Mouse (Mus musculus) G1E (cell line): ENCODE measurements around the gene Trpc4. TPM values are rescaled to one million over a fixed set of nuclear protein-coding genes. Genes with fewer than 3 reads are reported as not detected.

Experiments
- ATAC-seq: 2 replicates; pipeline ENCODE4 v1.8.0; 2016; ENCODE audit warnings: mild to moderate bottlenecking; ENCODE audit not compliant: insufficient number of reproducible peaks, poor library complexity, low FRiP score, severe bottlenecking; ENCODE audit errors: extremely low read depth
- DNase-seq: peaks from one replicate; pipeline ENCODE4 v3.0.0; 2012; ENCODE audit warnings: low spot score
- H3K27me3 ChIP-seq: 2 replicates; pipeline ENCODE4 v1.6.1; 2012; ENCODE audit warnings: mild to moderate bottlenecking, low read length, inconsistent platforms; ENCODE audit not compliant: insufficient read depth
- H3K36me3 ChIP-seq: replicated peaks from 2 replicates; pipeline ENCODE3; 2012; ENCODE audit warnings: mild to moderate bottlenecking, inconsistent platforms
- H3K4me1 ChIP-seq: 2 replicates; pipeline ENCODE4 v1.6.1; 2012; ENCODE audit warnings: low read depth, low read length, inconsistent platforms, mixed read lengths; ENCODE audit not compliant: insufficient read depth
- H3K4me3 ChIP-seq: 2 replicates; pipeline ENCODE4 v1.5.1; 2012; ENCODE audit warnings: low read depth, mild to moderate bottlenecking, inconsistent platforms, low read length, moderate library complexity, mixed read lengths
- H3K9me3 ChIP-seq: replicated peaks from 2 replicates; pipeline ENCODE4 v1.6.1; 2012; ENCODE audit warnings: inconsistent platforms
- CTCF ChIP-seq: IDR thresholded peaks from 2 replicates; pipeline ENCODE4 v1.5.1; 2012; ENCODE audit warnings: low read depth, low read length, inconsistent platforms, mixed read lengths
- GATA1 ChIP-seq: IDR thresholded peaks from 2 replicates; pipeline ENCODE4 v1.6.1; 2012; ENCODE audit warnings: borderline replicate concordance, low read length, inconsistent platforms, mixed read lengths
- GATA2 ChIP-seq: IDR thresholded peaks from 2 replicates; pipeline ENCODE4 v1.6.1; 2012; ENCODE audit warnings: low read depth, low read length, inconsistent platforms, borderline replicate concordance
- POLR2AphosphoS5 ChIP-seq: IDR thresholded peaks from 2 replicates; pipeline ENCODE4 v1.6.1; 2012; ENCODE audit warnings: low read depth, low read length, inconsistent platforms; ENCODE audit not compliant: insufficient replicate concordance
- TAL1 ChIP-seq: conservative IDR thresholded peaks from 2 replicates; pipeline ENCODE4 v1.6.1; 2012; ENCODE audit warnings: low read depth, low read length, inconsistent platforms, mixed read lengths
- polyA plus RNA-seq: library from polyadenylated mRNA; stranded (reverse); fragments of >175 nt; gene quantifications from 2 replicates; pipeline ENCODE4 v1.2.3, GENCODE M21; 2012
- total RNA-seq, 2 experiments: library from RNA; stranded (forward) in 1 of 2; stranded (reverse) in 1 of 2; fragments of 200-1000 nt in 1 of 2; fragments of >200 nt in 1 of 2; fragmentation: Nextera tagmentation in 1 of 2; gene quantifications; 2 replicates each; pipeline ENCODE4 v1.2.3; 2014 to 2017

Trpc4 gene
- total and polyA plus RNA-seq, 3 experiments, result 0.27 TPM; not detected in 2

DNA sequence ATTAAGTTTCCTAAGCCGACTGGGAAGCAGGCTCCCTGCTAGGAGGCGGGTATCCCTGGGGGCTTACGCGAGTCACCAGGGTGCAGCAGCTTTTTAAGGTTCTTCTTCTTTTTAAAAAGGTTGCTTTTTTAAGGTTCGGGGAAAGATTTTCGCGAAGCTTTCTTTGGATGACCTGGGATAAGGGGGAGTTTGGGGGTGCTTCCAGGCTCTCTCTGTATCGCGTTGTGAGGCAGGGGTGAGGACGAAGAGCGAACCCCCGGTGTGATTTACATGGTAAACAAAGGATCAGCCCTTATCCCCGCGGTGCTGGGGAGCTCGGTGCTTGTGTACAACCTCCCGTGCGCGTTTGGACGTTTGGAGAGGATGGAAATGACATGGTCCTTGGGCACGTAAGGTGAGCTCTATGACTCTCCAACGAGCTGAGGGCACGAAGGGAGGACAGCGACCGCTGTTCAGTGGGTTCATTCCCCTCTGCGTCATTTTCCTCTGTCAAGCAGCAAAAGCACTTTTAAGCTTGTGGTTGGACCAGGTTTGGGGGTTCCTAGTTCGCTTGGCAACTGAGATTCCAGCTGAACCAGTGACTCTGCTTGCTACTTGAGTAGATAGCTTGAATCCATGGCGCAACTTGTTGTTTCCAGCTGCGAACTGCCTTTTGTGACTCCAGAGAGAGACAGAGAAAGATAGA lies 623 bp downstream of the Trpc4 start:
- DNase-seq, result no peak
- H3K4me1 ChIP-seq, result no peaks in the 10 kb centered on the region
- no peak overlapping the region; the same call in 1 of the 2 replicates for H3K4me3 ChIP-seq
- H3K9me3 ChIP-seq, result peaks cover 26% of the 10 kb centered on the region
- ATAC-seq, result no peak
- no peaks in the 10 kb centered on the region for H3K36me3 ChIP-seq
- H3K27me3 ChIP-seq, result no peaks in the 10 kb centered on the region
- TF ChIP-seq TAL1 (no peak), GATA1 (no peak), POLR2AphosphoS5 (no peak), GATA2 (no peak), CTCF (no peak)

DNA sequence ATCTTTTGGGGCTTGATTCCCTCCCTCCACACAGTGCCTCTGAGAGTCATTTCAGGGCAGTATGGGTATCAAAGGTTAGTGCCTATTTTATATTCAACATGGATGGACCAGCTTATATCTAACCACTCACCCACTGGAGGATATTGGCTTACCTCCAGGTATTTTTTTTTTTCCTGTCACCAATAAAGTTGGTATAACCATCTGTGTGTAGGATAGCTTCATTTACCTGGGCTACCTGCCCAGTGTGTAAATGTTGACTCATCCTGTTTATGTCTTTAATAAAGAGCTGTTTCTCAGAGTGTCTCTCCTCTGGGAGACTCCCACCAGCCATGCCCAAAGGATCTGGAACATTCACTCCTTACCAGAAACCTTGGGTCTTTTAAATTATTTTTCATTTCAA lies 14.9 kb downstream of the Trpc4 start:
- H3K9me3 ChIP-seq, result peaks cover 11% of the 10 kb centered on the region
- TF ChIP-seq GATA1 (no peak), CTCF (no peak), GATA2 (no peak), POLR2AphosphoS5 (no peak), TAL1 (no peak)
- no peaks in the 10 kb centered on the region for H3K27me3 ChIP-seq
- no peak for ATAC-seq
- H3K4me1 ChIP-seq, result no peaks in the 10 kb centered on the region
- no peak overlapping the region for H3K4me3 ChIP-seq
- no peak for DNase-seq
- H3K36me3 ChIP-seq, result no peaks in the 10 kb centered on the region

DNA sequence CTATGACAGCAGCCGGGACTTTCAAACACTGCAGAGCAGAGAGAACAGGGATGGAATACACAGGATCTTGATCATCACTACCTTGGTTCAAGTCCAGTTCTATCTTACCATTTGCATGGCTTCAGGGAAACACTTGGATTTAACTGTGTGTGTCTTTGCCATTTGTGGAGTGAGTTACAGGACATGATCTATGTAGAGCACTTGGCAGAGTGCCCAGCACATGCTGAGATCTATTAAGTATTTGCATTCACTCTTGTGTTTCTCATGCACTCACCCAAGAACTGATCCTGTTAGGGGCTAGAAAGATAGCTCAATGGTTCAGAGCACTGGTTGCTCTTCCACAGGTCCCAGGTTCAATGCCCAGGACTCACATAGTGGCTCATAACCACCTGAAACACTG lies 21.5 kb downstream of the Trpc4 start:
- no peaks in the 10 kb centered on the region for H3K4me1 ChIP-seq
- no peaks in the 10 kb centered on the region for H3K27me3 ChIP-seq
- H3K4me3 ChIP-seq, result no peak overlapping the region
- H3K9me3 ChIP-seq, result peaks cover 15% of the 10 kb centered on the region
- DNase-seq (no peak), ATAC-seq (no peak)
- no peaks in the 10 kb centered on the region for H3K36me3 ChIP-seq
- TF ChIP-seq POLR2AphosphoS5 (no peak), GATA2 (no peak), TAL1 (no peak), GATA1 (no peak), CTCF (no peak)

DNA sequence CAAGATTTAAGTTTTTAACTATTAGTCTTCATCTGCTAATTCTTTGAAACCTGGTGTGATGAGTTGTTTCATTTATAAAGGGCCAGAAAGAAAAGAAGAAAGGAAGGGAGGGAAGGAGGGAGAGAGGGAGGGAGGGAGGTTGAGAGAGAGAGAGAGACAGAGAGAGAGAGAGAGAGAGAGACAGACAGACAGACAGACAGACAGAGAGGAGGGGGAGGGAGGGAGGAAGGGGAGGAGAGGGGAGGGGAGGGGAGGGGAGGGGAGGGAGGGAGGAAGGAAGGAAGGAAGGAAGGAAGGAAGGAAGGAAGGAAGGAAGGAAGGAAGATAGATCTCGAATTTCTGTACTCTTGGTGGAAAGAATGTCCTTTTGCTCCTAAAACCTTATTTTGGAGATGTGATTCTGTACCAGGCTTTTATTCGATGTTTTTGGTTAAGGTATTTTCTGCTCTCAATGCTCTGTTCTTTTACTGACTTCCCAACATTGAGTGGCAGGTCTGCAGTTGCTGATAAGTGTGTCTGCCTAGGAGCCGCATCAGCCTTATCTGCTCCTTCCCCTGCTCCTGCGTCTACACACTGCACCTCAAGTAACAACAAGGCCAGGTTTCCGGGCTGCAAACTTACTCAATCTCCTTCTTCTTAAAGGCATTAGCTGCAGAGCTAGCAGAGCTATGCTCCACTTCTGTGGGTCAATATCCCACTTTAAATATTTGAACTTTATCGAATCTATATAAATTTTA lies 35.3 kb downstream of the Trpc4 start:
- TF ChIP-seq POLR2AphosphoS5 (no peak), GATA2 (no peak), GATA1 (no peak), CTCF (no peak), TAL1 (no peak)
- H3K9me3 ChIP-seq, result 0 out of 2 replicates have a peak, but pooled peaks cover 6% of the 10 kb centered on the region
- H3K4me1 ChIP-seq, result no peaks in the 10 kb centered on the region
- H3K4me3 ChIP-seq, result no peak overlapping the region
- no peak for DNase-seq
- H3K27me3 ChIP-seq, result no peaks in the 10 kb centered on the region
- no peaks in the 10 kb centered on the region for H3K36me3 ChIP-seq
- no peak for ATAC-seq

DNA sequence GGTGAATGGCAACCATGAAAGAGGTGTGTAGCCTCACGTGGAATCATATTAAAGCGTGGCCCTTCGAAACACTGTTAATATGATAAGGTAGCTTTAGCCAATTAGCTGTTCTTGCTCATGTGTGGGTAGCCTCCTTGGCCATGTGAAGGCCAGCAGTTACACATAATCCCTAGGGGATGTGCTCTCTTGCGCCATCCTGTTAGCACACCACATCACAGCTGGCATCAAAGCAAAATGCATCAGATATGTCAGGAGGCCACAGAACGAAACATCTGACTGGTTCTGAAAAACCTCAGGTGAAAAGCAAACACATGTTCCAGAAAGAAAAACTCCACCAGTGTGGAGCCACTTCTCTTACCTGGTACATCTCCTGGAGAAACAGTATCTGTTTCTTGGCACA lies 45.4 kb downstream of the Trpc4 start:
- DNase-seq (no peak), ATAC-seq (no peak)
- Histone ChIP-seq H3K27me3 (no peaks in the 10 kb centered on the region), H3K36me3 (no peaks in the 10 kb centered on the region), H3K9me3 (peaks cover 11% of the 10 kb centered on the region), H3K4me1 (no peaks in the 10 kb centered on the region), H3K4me3 (no peak overlapping the region)
- no peak for TF ChIP-seq TAL1
- no peak for TF ChIP-seq POLR2AphosphoS5
- no peak for TF ChIP-seq CTCF
- no peak for TF ChIP-seq GATA1
- TF ChIP-seq GATA2, result no peak

DNA sequence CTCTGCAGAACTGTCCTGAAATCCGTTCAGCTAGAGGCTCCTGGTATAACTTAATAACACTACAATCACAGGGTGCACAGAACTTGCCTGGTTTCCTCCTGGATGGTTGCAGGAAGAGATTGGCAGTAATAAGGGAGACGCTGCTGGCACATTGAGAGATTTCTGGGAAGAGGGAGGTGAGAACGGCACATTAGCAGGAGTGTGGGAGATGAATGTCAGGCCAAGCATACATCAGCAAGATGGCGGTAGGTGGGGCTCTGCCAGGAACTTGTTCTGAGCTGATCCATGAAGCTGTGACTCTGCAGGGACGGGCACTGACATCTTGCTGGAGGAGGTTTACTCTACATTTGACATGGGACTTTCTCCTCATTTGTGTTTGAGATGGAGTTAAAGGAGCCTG lies 48.6 kb downstream of the Trpc4 start:
- Histone ChIP-seq H3K9me3 (peaks cover 15% of the 10 kb centered on the region), H3K4me3 (no peak overlapping the region), H3K4me1 (no peaks in the 10 kb centered on the region), H3K27me3 (no peaks in the 10 kb centered on the region), H3K36me3 (no peaks in the 10 kb centered on the region)
- DNase-seq (no peak), ATAC-seq (no peak)
- no peak for TF ChIP-seq GATA2
- no peak for TF ChIP-seq POLR2AphosphoS5
- no peak for TF ChIP-seq CTCF
- TF ChIP-seq GATA1, result no peak
- no peak for TF ChIP-seq TAL1
